Mouse (Mus musculus) kidney, adult 2 months (tissue): ENCODE data around the gene Cd200r3. TPM values are rescaled to one million over a fixed set of nuclear protein-coding genes. Genes with fewer than 3 reads are reported as not detected.

Source experiments
- DNase-seq: peaks from one replicate; pipeline ENCODE4 v3.0.0; 2021
- H3K27ac ChIP-seq: fragments of 200-500 bp; 2 replicates; pipeline ENCODE4 v1.5.1; 2012; ENCODE audit warnings: low read depth, low read length, control low read depth, inconsistent platforms; ENCODE audit not compliant: insufficient read depth
- H3K27me3 ChIP-seq: fragments of 200-500 bp; replicated peaks from 2 replicates; pipeline ENCODE4 v1.6.1; 2012; ENCODE audit warnings: mild to moderate bottlenecking, moderate library complexity, low read length, inconsistent platforms; ENCODE audit not compliant: control insufficient read depth, insufficient read depth
- H3K36me3 ChIP-seq: fragments of 200-500 bp; 2 replicates; pipeline ENCODE4 v1.6.1; 2012; ENCODE audit warnings: mild to moderate bottlenecking, moderate library complexity, low read length, inconsistent platforms; ENCODE audit not compliant: control insufficient read depth, insufficient read depth
- H3K4me1 ChIP-seq: fragments of 200-500 bp; 2 replicates; pipeline ENCODE4 v1.6.1; 2011; ENCODE audit warnings: low read length; ENCODE audit not compliant: control insufficient read depth, insufficient read depth
- H3K4me3 ChIP-seq: fragments of 200-500 bp; 2 replicates; pipeline ENCODE4 v1.5.1; 2011; ENCODE audit warnings: mild to moderate bottlenecking, low read depth, low read length, control low read depth; ENCODE audit not compliant: insufficient read depth
- CTCF ChIP-seq: fragments of 200-500 bp; conservative IDR thresholded peaks from 2 replicates; pipeline ENCODE4 v1.5.1; 2011; ENCODE audit warnings: low read depth, mild to moderate bottlenecking, control low read depth, low read length, moderate library complexity, mixed read lengths; ENCODE audit not compliant: insufficient read depth, insufficient read length
- POLR2A ChIP-seq: fragments of 200-500 bp; IDR thresholded peaks from one replicate; pipeline ENCODE4 v1.6.1; 2011; ENCODE audit warnings: low read depth, low read length, control low read depth
- WGBS: fragments of 180-500 bp; shearing (Covaris S2); methylation state at CpG from one replicate; pipeline ENCODE4 v1.1.7; 2018; 5-methylcytosine and 5-hydroxymethylcytosine counted together
- polyA plus RNA-seq: library from polyadenylated mRNA; depleted of rRNA; stranded (reverse); fragments of >200 nt; gene quantifications from 2 replicates; pipeline ENCODE4 v1.2.3, GENCODE M21; 2012

Cd200r3 gene
- polyA plus RNA-seq, 1 experiment = 0.14 TPM

- no peak overlapping the region for H3K27ac ChIP-seq
- H3K27me3 ChIP-seq = no peaks in the 10 kb centered on the region
- no peaks in the 10 kb centered on the region for H3K36me3 ChIP-seq
- WGBS = 23% methylated on average over 2 of the region's 2 CpGs
- no peak for DNase-seq
- no peak overlapping the region for H3K4me3 ChIP-seq
- TF ChIP-seq POLR2A = no peak
- TF ChIP-seq CTCF = no peak
- no peaks in the 10 kb centered on the region for H3K4me1 ChIP-seq
Measured at GRCm38 (mm10) chr16:45006971-45007370, 63.5 kb downstream of the Cd200r3 start.

GRCm38 (mm10) chr16:45007807-45008206 is 64.3 kb downstream of the Cd200r3 start:
- H3K27ac ChIP-seq = no peak overlapping the region
- no peak overlapping the region for H3K4me3 ChIP-seq
- DNase-seq = no peak
- no peaks in the 10 kb centered on the region for H3K36me3 ChIP-seq
- H3K4me1 ChIP-seq = no peaks in the 10 kb centered on the region
- no peaks in the 10 kb centered on the region for H3K27me3 ChIP-seq
- WGBS = 79% methylated on average over 4 of the region's 4 CpGs
- TF ChIP-seq CTCF (no peak), POLR2A (no peak)

DNA sequence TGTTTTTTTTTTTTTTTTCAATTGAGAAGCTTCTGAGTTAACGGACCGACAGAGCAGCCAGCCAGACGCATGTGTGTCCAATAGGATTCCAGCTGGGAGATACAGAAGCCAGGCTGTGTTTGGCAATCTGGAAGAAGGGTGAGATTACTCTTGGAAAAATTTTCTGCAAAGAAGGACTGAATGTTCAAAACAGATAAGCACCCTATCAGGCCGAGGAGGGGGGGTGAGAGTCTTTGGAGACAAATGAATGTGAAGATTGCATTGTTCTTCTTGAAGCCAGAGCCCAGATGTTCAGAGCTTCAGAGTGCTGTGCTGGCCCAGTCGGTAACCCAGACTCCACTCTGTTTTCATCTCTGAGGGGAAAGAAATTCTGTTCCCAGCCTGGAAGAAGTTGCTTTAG is 66.2 kb downstream of the Cd200r3 start:
- H3K27ac ChIP-seq = no peak overlapping the region
- no peak for DNase-seq
- H3K4me1 ChIP-seq = no peaks in the 10 kb centered on the region
- TF ChIP-seq POLR2A (no peak), CTCF (no peak)
- WGBS = 73% methylated on average over 5 of the region's 5 CpGs
- H3K27me3 ChIP-seq = no peaks in the 10 kb centered on the region
- H3K36me3 ChIP-seq = no peaks in the 10 kb centered on the region
- H3K4me3 ChIP-seq = no peak overlapping the region

GRCm38 (mm10) chr16:45015591-45015990 is 72.1 kb downstream of the Cd200r3 start:
- DNase-seq = no peak
- Histone ChIP-seq H3K4me1 (no peaks in the 10 kb centered on the region), H3K27ac (no peak overlapping the region), H3K36me3 (no peaks in the 10 kb centered on the region), H3K4me3 (no peak overlapping the region), H3K27me3 (no peaks in the 10 kb centered on the region)
- 90% methylated on average over 1 of the region's 1 CpGs for WGBS
- TF ChIP-seq CTCF (no peak), POLR2A (no peak)

GRCm38 (mm10) chr16:45016488-45016887 is 73.0 kb downstream of the Cd200r3 start:
- Histone ChIP-seq H3K36me3 (no peaks in the 10 kb centered on the region), H3K27me3 (no peaks in the 10 kb centered on the region), H3K27ac (no peak overlapping the region), H3K4me1 (no peaks in the 10 kb centered on the region), H3K4me3 (no peak overlapping the region)
- no peak for TF ChIP-seq CTCF
- TF ChIP-seq POLR2A = no peak
- WGBS = 58% methylated on average over 3 of the region's 3 CpGs
- no peak for DNase-seq

DNA sequence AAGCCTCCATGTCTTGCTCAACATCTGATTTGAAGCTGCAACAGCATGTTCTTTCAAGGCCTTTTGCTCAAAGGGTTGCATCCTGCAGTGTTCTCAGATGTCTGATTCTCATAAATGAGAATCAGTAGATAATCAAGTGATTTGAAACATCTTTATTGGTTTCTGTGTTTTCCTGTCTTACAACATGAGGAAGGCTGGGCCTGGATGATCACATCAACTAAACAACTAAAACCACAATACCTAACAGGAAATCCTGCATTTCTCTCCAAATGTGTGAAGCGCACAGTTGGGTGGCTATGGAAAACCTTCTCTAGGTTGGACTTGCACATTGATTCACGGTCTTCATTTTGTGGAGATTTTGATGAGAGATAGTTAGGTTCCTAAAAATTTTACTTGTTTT is 75.4 kb downstream of the Cd200r3 start:
- H3K27me3 ChIP-seq = no peaks in the 10 kb centered on the region
- no peak overlapping the region for H3K27ac ChIP-seq
- 92% methylated on average over 2 of the region's 2 CpGs for WGBS
- no peak for TF ChIP-seq POLR2A
- no peak for TF ChIP-seq CTCF
- H3K4me1 ChIP-seq = no peaks in the 10 kb centered on the region
- H3K36me3 ChIP-seq = no peaks in the 10 kb centered on the region
- no peak overlapping the region for H3K4me3 ChIP-seq
- DNase-seq = no peak

- TF ChIP-seq POLR2A (no peak), CTCF (no peak)
- no peak for DNase-seq
- H3K4me1 ChIP-seq = no peaks in the 10 kb centered on the region
- 66% methylated on average over 1 of the region's 1 CpGs for WGBS
- no peaks in the 10 kb centered on the region for H3K27me3 ChIP-seq
- no peak overlapping the region for H3K4me3 ChIP-seq
- no peaks in the 10 kb centered on the region for H3K36me3 ChIP-seq
- H3K27ac ChIP-seq = no peak overlapping the region
Measured at GRCm38 (mm10) chr16:45020055-45020454, 76.6 kb downstream of the Cd200r3 start.

DNA sequence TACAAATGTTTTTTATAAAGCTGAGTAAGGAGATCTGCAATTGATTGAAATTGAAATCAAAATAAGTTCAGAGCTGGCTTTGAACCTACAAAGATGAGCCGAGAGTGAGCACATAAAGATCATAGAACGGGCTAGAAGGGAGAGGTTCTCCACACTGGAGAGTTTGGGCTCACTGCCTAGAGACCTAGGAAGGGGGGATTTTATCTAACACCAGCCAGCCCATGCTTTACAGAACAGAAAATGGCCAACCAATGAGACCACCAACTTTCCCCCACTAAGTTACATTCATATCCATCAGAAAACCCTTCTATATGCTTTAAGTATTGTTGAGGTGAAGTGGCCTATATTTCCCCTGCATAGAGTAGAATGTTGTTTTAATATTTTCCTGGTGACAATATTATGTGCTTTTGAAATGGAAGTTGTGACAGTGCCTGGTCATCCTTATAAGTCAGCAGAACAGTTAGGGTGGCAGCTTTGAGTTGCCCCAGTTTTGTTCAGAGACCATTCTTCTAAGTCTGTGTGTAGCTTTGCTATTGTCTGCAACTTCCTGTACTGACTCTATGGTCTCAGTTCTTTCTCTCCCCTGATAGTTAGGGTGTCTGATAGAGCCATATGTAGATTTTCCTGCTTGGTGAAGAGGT is 77.3 kb downstream of the Cd200r3 start:
- H3K27ac ChIP-seq = no peak overlapping the region
- WGBS = 90% methylated on average over 2 of the region's 2 CpGs
- no peaks in the 10 kb centered on the region for H3K36me3 ChIP-seq
- TF ChIP-seq POLR2A (no peak), CTCF (no peak)
- H3K27me3 ChIP-seq = no peaks in the 10 kb centered on the region
- no peak for DNase-seq
- no peak overlapping the region for H3K4me3 ChIP-seq
- H3K4me1 ChIP-seq = no peaks in the 10 kb centered on the region
